Mouse (Mus musculus) midbrain, embryonic 13.5 days (tissue): ENCODE measurements at regions not wholly inside any gene's neighbourhood (a gene's known extent, or its start where the extent isn't known, plus 50 kb on each side); places are given as distances from the start of the nearest gene placed in this dataset.
A peak's percentile ranks its signal among the peaks of the same experiment; 100 is the strongest.

Source experiments
- ATAC-seq: fragments of 200-750 bp; cut with Nextera tagmentation; 2 replicates; pipeline ENCODE4 v1.8.0; 2017; ENCODE audit warnings: mild to moderate bottlenecking, moderate TSS enrichment, moderate library complexity
- H3K27ac ChIP-seq: fragments of 300-500 bp; sonication (generic); 2 replicates; pipeline ENCODE4 v1.5.1; 2015; ENCODE audit warnings: inconsistent platforms, mild to moderate bottlenecking, moderate library complexity
- H3K27me3 ChIP-seq: fragments of 300-500 bp; sonication (generic); 2 replicates; pipeline ENCODE4 v1.6.1; 2015; ENCODE audit warnings: mild to moderate bottlenecking, inconsistent platforms
- H3K36me3 ChIP-seq: fragments of 300-500 bp; sonication (generic); 2 replicates; pipeline ENCODE4 v1.6.1; 2015; ENCODE audit warnings: mild to moderate bottlenecking, inconsistent platforms
- H3K4me1 ChIP-seq: fragments of 300-500 bp; sonication (generic); replicated peaks from 2 replicates; pipeline ENCODE4 v1.6.1; 2015; ENCODE audit warnings: inconsistent platforms
- H3K4me2 ChIP-seq: fragments of 300-500 bp; sonication (generic); replicated peaks from 2 replicates; pipeline ENCODE4 v1.6.1; 2015; ENCODE audit warnings: moderate library complexity, mild to moderate bottlenecking, inconsistent platforms
- H3K4me3 ChIP-seq: fragments of 300-500 bp; sonication (generic); replicated peaks from 2 replicates; pipeline ENCODE4 v1.5.1; 2015; ENCODE audit warnings: mild to moderate bottlenecking, inconsistent platforms
- H3K9ac ChIP-seq: fragments of 300-500 bp; sonication (generic); replicated peaks from 2 replicates; pipeline ENCODE4 v1.6.1; 2015; ENCODE audit warnings: mild to moderate bottlenecking, inconsistent platforms
- H3K9me3 ChIP-seq: fragments of 300-500 bp; sonication (generic); 2 replicates; pipeline ENCODE4 v1.6.1; 2016; ENCODE audit warnings: mild to moderate bottlenecking, inconsistent platforms
- WGBS: fragments of 180-500 bp; shearing (Covaris S2); methylation state at CpG from one replicate; pipeline ENCODE4 v1.1.7; 2015; 5-methylcytosine and 5-hydroxymethylcytosine counted together

GRCm38 (mm10) chr1:152313480-152313879 is 73.0 kb downstream of the Tsen15 start:
- Histone ChIP-seq H3K36me3 (no peaks in the 10 kb centered on the region), H3K9me3 (0 out of 2 replicates have a peak, but pooled peaks cover 3% of the 10 kb centered on the region), H3K27me3 (no peaks in the 10 kb centered on the region), H3K9ac (no peak overlapping the region), H3K4me3 (no peak overlapping the region), H3K27ac (no peak overlapping the region), H3K4me2 (no peak overlapping the region), H3K4me1 (no peaks in the 10 kb centered on the region)
- ATAC-seq: no peak
- 60% methylated on average over 2 of the region's 2 CpGs for WGBS

GRCm38 (mm10) chr1:152305461-152305860 is 81.0 kb downstream of the Tsen15 start:
- Histone ChIP-seq H3K4me2 (no peak overlapping the region), H3K27ac (no peak overlapping the region), H3K9ac (no peak overlapping the region), H3K9me3 (no peaks in the 10 kb centered on the region), H3K4me3 (no peak overlapping the region), H3K36me3 (no peaks in the 10 kb centered on the region), H3K4me1 (no peaks in the 10 kb centered on the region), H3K27me3 (no peaks in the 10 kb centered on the region)
- 92% methylated on average over 3 of the region's 3 CpGs for WGBS
- no peak for ATAC-seq

GRCm38 (mm10) chr1:152304487-152305130 is 81.9 kb downstream of the Tsen15 start:
- Histone ChIP-seq H3K9ac (no peak overlapping the region), H3K4me1 (no peaks in the 10 kb centered on the region), H3K4me3 (no peak overlapping the region), H3K36me3 (no peaks in the 10 kb centered on the region), H3K27me3 (no peaks in the 10 kb centered on the region), H3K4me2 (no peak overlapping the region), H3K27ac (no peak overlapping the region), H3K9me3 (no peaks in the 10 kb centered on the region)
- WGBS: 87% methylated on average over 14 of the region's 14 CpGs
- ATAC-seq: no peak

GRCm38 (mm10) chr1:152301355-152301754 is 85.1 kb downstream of the Tsen15 start:
- H3K36me3 ChIP-seq: no peaks in the 10 kb centered on the region
- no peaks in the 10 kb centered on the region for H3K4me1 ChIP-seq
- H3K4me2 ChIP-seq: no peak overlapping the region
- no peak overlapping the region for H3K9ac ChIP-seq
- H3K27me3 ChIP-seq: no peaks in the 10 kb centered on the region
- H3K4me3 ChIP-seq: no peak overlapping the region
- WGBS: 66% methylated on average over 8 of the region's 8 CpGs
- H3K27ac ChIP-seq: no peak overlapping the region
- peak; percentile 45; the same call in 1 of the 2 replicates for ATAC-seq
- no peaks in the 10 kb centered on the region for H3K9me3 ChIP-seq

GRCm38 (mm10) chr1:152292196-152292736 is 94.2 kb downstream of the Tsen15 start:
- peaks cover 17% of the 10 kb centered on the region for H3K4me1 ChIP-seq
- no peak overlapping the region for H3K27ac ChIP-seq
- no peak overlapping the region for H3K4me2 ChIP-seq
- no peak overlapping the region for H3K9ac ChIP-seq
- no peaks in the 10 kb centered on the region for H3K27me3 ChIP-seq
- 82% methylated on average over 9 of the region's 9 CpGs for WGBS
- ATAC-seq: no peak
- H3K4me3 ChIP-seq: no peak overlapping the region
- no peaks in the 10 kb centered on the region for H3K9me3 ChIP-seq
- no peaks in the 10 kb centered on the region for H3K36me3 ChIP-seq

- no peak overlapping the region for H3K4me3 ChIP-seq
- WGBS: 42% methylated on average over 7 of the region's 7 CpGs
- no peak overlapping the region for H3K4me2 ChIP-seq
- H3K27me3 ChIP-seq: no peaks in the 10 kb centered on the region
- H3K4me1 ChIP-seq: peaks cover 28% of the 10 kb centered on the region
- H3K27ac ChIP-seq: no peak overlapping the region
- ATAC-seq: no peak
- no peaks in the 10 kb centered on the region for H3K36me3 ChIP-seq
- H3K9ac ChIP-seq: no peak overlapping the region
- H3K9me3 ChIP-seq: no peaks in the 10 kb centered on the region
Observed at GRCm38 (mm10) chr1:152290768-152291167, 95.7 kb downstream of the Tsen15 start.

GRCm38 (mm10) chr1:152287566-152288490 is 98.7 kb downstream of the Tsen15 start:
- Histone ChIP-seq H3K9me3 (no peaks in the 10 kb centered on the region), H3K4me3 (no peak overlapping the region), H3K36me3 (no peaks in the 10 kb centered on the region), H3K4me1 (peaks cover 36% of the 10 kb centered on the region), H3K27me3 (no peaks in the 10 kb centered on the region), H3K4me2 (no peak overlapping the region), H3K27ac (peak overlapping the region; percentile 35), H3K9ac (no peak overlapping the region)
- WGBS: 77% methylated on average over 15 of the region's 15 CpGs
- no peak for ATAC-seq

GRCm38 (mm10) chr1:152286677-152287076 is 99.8 kb downstream of the Tsen15 start:
- ATAC-seq: no peak

GRCm38 (mm10) chr1:152282106-152282505 is 104.4 kb downstream of the Tsen15 start:
- WGBS: 91% methylated on average over 11 of the region's 11 CpGs
- no peaks in the 10 kb centered on the region for H3K27me3 ChIP-seq
- peaks cover 19% of the 10 kb centered on the region; the same call in 1 of the 2 replicates for H3K4me1 ChIP-seq
- no peak overlapping the region for H3K4me3 ChIP-seq
- no peak for ATAC-seq
- no peaks in the 10 kb centered on the region for H3K36me3 ChIP-seq
- no peak overlapping the region for H3K4me2 ChIP-seq
- H3K9ac ChIP-seq: no peak overlapping the region
- H3K9me3 ChIP-seq: no peaks in the 10 kb centered on the region
- no peak overlapping the region for H3K27ac ChIP-seq

More at GRCm38 (mm10) chr1:152286677-152287076, 99.8 kb downstream of the Tsen15 start:
- peaks cover 36% of the 10 kb centered on the region for H3K4me1 ChIP-seq
- H3K9ac ChIP-seq: no peak overlapping the region
- H3K4me2 ChIP-seq: no peak overlapping the region
- WGBS: 53% methylated on average over 8 of the region's 8 CpGs
- no peaks in the 10 kb centered on the region for H3K36me3 ChIP-seq
- no peak overlapping the region for H3K4me3 ChIP-seq
- no peaks in the 10 kb centered on the region for H3K27me3 ChIP-seq
- no peak overlapping the region for H3K27ac ChIP-seq
- H3K9me3 ChIP-seq: no peaks in the 10 kb centered on the region

- peak; percentile 47; the same call in 1 of the 2 replicates for ATAC-seq
- Histone ChIP-seq H3K9ac (no peak overlapping the region), H3K27me3 (no peaks in the 10 kb centered on the region), H3K4me3 (no peak overlapping the region), H3K27ac (peak overlapping the region; percentile 58; the same call in 1 of the 2 replicates), H3K9me3 (no peaks in the 10 kb centered on the region), H3K36me3 (no peaks in the 10 kb centered on the region), H3K4me2 (no peak overlapping the region), H3K4me1 (peaks cover 13% of the 10 kb centered on the region; the same call in 1 of the 2 replicates)
- WGBS: 79% methylated on average over 8 of the region's 8 CpGs
Observed at GRCm38 (mm10) chr1:152281201-152281600, 105.3 kb downstream of the Tsen15 start.

GRCm38 (mm10) chr1:152280014-152280413 is 106.5 kb downstream of the Tsen15 start:
- WGBS: 38% methylated on average over 1 of the region's 1 CpGs
- Histone ChIP-seq H3K36me3 (no peaks in the 10 kb centered on the region), H3K27me3 (no peaks in the 10 kb centered on the region), H3K4me3 (no peak overlapping the region), H3K27ac (no peak overlapping the region), H3K9me3 (no peaks in the 10 kb centered on the region), H3K4me2 (no peak overlapping the region), H3K4me1 (peaks cover 5% of the 10 kb centered on the region; the same call in 1 of the 2 replicates), H3K9ac (no peak overlapping the region)
- ATAC-seq: no peak

- Histone ChIP-seq H3K4me1 (peaks cover 4% of the 10 kb centered on the region; the same call in 1 of the 2 replicates), H3K4me2 (no peak overlapping the region), H3K27me3 (no peaks in the 10 kb centered on the region), H3K27ac (no peak overlapping the region), H3K9ac (no peak overlapping the region), H3K36me3 (no peaks in the 10 kb centered on the region), H3K9me3 (no peaks in the 10 kb centered on the region), H3K4me3 (no peak overlapping the region)
- 98% methylated on average over 24 of the region's 24 CpGs for WGBS
- ATAC-seq: no peak
Observed at GRCm38 (mm10) chr1:152275011-152275410, 111.5 kb downstream of the Tsen15 start.
